Mouse (Mus musculus) kidney, embryonic 14.5 days (tissue): ENCODE measurements at regions not wholly inside any gene's neighbourhood (a gene's known extent, or its start where the extent isn't known, plus 50 kb on each side); places are given as distances from the start of the nearest gene placed in this dataset.

Experiments used
- ATAC-seq: fragments of 200-750 bp; cut with Nextera tagmentation; 2 replicates; pipeline ENCODE4 v1.8.0; 2017; ENCODE audit warnings: moderate number of reproducible peaks, mild to moderate bottlenecking, moderate TSS enrichment, moderate library complexity; ENCODE audit not compliant: low FRiP score, low TSS enrichment
- H3K27ac ChIP-seq: fragments of 300-500 bp; sonication (generic); 2 replicates; pipeline ENCODE4 v1.5.1; 2014; ENCODE audit warnings: low read depth, mild to moderate bottlenecking, low read length, moderate library complexity, mixed read lengths
- H3K27me3 ChIP-seq: fragments of 300-500 bp; sonication (generic); 2 replicates; pipeline ENCODE4 v1.6.1; 2014; ENCODE audit warnings: mild to moderate bottlenecking, low read length; ENCODE audit not compliant: control insufficient read depth, insufficient read depth
- H3K36me3 ChIP-seq: fragments of 300-500 bp; sonication (generic); 2 replicates; pipeline ENCODE4 v1.6.1; 2014; ENCODE audit warnings: low read length, mixed read lengths; ENCODE audit not compliant: control insufficient read depth, insufficient read depth
- H3K4me1 ChIP-seq: fragments of 300-500 bp; sonication (generic); 2 replicates; pipeline ENCODE4 v1.6.1; 2014; ENCODE audit warnings: low read length, mixed read lengths; ENCODE audit not compliant: control insufficient read depth, insufficient read depth
- H3K4me2 ChIP-seq: fragments of 300-500 bp; sonication (generic); replicated peaks from 2 replicates; pipeline ENCODE4 v1.6.1; 2014; ENCODE audit warnings: low read depth, mild to moderate bottlenecking, low read length
- H3K4me3 ChIP-seq: fragments of 300-500 bp; sonication (generic); 2 replicates; pipeline ENCODE4 v1.5.1; 2014; ENCODE audit warnings: mild to moderate bottlenecking, low read length
- H3K9ac ChIP-seq: fragments of 300-500 bp; sonication (generic); 2 replicates; pipeline ENCODE4 v1.6.1; 2014; ENCODE audit warnings: low read depth, mild to moderate bottlenecking, low read length, moderate library complexity
- H3K9me3 ChIP-seq: fragments of 300-500 bp; sonication (generic); 2 replicates; pipeline ENCODE4 v1.6.1; 2016; ENCODE audit warnings: low read length; ENCODE audit not compliant: control insufficient read depth
- WGBS: fragments of 180-500 bp; shearing (Covaris S2); extraction: QIAGEN DNeasy Blood & Tissue Kit; methylation state at CpG from one replicate; pipeline ENCODE4 v1.1.7; 2014; 5-methylcytosine and 5-hydroxymethylcytosine counted together

DNA sequence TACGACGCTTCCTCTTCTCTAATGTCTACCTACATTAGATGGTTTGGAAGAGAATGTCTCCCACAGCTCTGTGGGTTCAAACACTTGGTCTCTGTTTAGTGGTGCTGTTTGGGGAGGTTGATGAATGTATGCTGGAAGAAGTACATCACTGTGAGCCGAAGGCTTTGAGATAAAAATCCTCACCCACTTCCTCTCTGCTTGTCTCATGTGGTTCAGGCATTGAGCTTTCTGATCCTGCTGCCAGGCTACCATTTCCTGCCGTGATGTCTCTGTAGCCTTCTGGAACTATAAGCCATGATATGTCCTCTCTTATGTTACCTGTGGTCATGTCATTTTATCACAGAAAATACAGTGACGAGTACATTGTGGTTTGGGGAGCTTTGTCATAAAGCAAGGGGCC is 122.5 kb upstream of the Cdh5 start:
- 79% methylated on average over 5 of the region's 5 CpGs for WGBS
- Histone ChIP-seq H3K9me3 (no peaks in the 10 kb centered on the region), H3K9ac (no peak overlapping the region), H3K27me3 (no peaks in the 10 kb centered on the region), H3K4me3 (no peak overlapping the region), H3K36me3 (no peaks in the 10 kb centered on the region), H3K4me1 (no peaks in the 10 kb centered on the region), H3K4me2 (no peak overlapping the region), H3K27ac (no peak overlapping the region)
- ATAC-seq: no peak

DNA sequence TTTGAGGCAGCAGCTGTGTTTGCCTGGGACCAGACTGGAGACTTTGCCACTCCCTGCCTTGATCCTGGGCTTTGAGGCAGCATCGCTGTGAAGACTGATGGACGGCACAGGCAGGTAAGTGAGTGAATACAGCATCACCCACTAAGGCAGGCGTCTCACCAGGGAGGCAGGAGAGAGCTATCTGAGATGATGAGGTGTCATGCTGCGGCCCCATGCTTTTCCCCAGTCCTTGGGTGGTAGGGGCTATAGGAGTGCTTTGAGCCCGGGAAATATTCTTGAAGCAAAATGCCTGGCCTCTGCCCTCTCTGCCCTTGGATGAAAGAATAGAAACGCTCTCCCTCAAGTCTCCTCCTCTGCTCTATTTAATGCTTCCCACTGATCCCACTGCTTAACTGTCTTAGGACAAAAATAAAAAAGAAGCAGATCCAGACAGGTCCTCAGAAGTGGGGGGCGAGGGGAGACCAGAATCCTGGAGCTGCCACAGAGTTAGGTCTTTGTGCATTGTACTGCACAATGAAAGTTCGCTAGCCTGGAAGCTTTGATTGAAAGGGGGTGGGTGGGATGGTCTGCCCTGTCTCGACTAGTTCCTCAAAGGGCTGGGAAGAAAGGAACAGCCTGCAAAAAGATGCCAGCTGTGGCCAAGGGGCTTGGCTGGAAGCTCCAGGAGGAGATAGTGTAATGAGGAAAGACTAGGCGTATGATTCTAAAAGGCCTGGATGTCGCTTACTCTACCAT is 117.4 kb upstream of the Cdh5 start:
- no peak for ATAC-seq
- H3K4me1 ChIP-seq: no peaks in the 10 kb centered on the region
- H3K4me2 ChIP-seq: no peak overlapping the region
- no peak overlapping the region for H3K27ac ChIP-seq
- H3K9ac ChIP-seq: no peak overlapping the region
- no peaks in the 10 kb centered on the region for H3K27me3 ChIP-seq
- H3K9me3 ChIP-seq: no peaks in the 10 kb centered on the region
- 77% methylated on average over 11 of the region's 11 CpGs for WGBS
- H3K36me3 ChIP-seq: no peaks in the 10 kb centered on the region
- H3K4me3 ChIP-seq: no peak overlapping the region

DNA sequence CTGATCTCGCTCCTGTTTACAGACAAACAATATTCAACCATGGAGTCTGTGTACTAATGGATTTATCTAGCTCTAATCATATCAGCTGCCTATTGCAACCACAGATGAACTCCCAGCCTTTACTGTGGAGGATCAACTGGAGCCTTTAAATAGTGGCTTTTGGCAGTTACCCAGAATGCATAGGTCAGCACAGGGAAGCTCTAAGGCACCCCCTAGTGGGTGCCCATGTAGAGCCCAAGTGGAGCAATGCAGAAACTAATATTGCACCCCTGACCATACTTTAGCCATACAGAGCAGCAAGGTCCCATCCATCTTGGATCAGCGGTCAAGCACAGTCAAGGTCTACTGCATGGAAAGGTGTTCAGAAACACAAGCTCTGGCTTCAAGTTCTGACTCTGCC is 115.8 kb upstream of the Cdh5 start:
- no peak overlapping the region for H3K4me3 ChIP-seq
- H3K9me3 ChIP-seq: no peaks in the 10 kb centered on the region
- H3K9ac ChIP-seq: no peak overlapping the region
- H3K27ac ChIP-seq: no peak overlapping the region
- no peak overlapping the region for H3K4me2 ChIP-seq
- ATAC-seq: no peak
- H3K27me3 ChIP-seq: no peaks in the 10 kb centered on the region
- H3K36me3 ChIP-seq: no peaks in the 10 kb centered on the region
- no peaks in the 10 kb centered on the region for H3K4me1 ChIP-seq
- WGBS: 90% methylated on average over 2 of the region's 2 CpGs

DNA sequence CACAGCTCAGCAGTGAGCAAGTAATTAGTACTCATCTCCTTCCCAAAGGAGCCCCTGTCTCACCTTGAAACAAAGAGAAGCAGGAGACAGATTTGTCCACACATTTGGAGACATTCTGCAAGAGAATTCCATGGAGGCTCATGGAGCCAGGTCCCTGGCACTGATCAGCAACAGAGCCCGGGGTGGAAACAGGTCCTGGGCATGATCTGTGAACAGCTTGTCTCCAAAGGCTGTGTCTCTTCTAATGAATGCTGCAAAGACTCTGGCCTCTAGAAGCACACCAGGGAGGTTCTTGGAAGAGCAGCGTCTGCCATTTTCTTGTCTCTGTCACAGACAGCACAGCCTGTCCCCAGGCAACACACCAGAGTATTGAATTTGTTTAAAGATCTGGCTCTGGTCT is 107.5 kb upstream of the Cdh5 start:
- Histone ChIP-seq H3K4me2 (no peak overlapping the region), H3K27ac (no peak overlapping the region), H3K9me3 (no peaks in the 10 kb centered on the region), H3K9ac (no peak overlapping the region), H3K4me3 (no peak overlapping the region), H3K27me3 (no peaks in the 10 kb centered on the region), H3K4me1 (no peaks in the 10 kb centered on the region), H3K36me3 (no peaks in the 10 kb centered on the region)
- ATAC-seq: no peak
- 91% methylated on average over 2 of the region's 2 CpGs for WGBS

DNA sequence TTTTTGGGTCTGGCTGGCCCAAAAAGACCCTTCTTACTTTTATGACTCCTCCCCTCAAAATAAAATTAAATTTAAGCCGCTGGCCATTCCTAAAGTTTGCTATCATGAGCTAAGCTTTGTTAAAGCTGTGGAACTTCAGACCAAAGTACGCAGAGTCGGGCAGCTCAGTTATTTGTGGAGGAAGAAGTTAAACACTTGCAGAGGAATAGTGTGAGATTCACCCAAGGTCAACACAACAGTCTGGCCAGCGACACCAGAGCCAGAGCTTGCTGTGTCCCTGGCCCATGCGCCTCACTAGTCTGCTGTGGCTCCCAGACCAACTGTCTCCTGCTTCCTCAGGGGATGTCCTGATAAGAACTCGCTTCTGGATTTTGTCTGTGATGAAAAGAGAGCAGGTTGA is 103.3 kb upstream of the Cdh5 start:
- H3K9me3 ChIP-seq: no peaks in the 10 kb centered on the region

DNA sequence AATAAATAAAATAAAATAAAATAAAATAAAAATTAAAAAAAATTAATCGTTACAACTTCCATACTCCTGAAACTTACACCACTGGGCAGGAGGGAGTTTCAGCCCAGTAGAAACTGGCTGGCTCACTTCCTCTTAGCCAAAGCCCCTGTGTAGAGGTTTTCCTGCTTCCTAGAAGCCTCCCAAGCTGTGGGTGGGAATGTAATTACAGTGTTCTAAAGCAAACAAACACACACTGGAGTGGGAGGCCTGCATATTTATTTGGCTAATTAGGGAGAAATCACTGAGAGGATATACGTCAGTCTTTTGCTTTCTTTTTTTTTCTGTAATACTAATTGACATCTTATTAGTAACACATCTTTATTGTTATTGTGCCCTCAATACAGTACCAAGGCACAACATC is 94.2 kb upstream of the Cdh5 start:
- no peak for ATAC-seq
- Histone ChIP-seq H3K4me1 (no peaks in the 10 kb centered on the region), H3K27ac (no peak overlapping the region), H3K9ac (no peak overlapping the region), H3K4me3 (no peak overlapping the region), H3K4me2 (no peak overlapping the region), H3K36me3 (no peaks in the 10 kb centered on the region), H3K27me3 (no peaks in the 10 kb centered on the region), H3K9me3 (no peaks in the 10 kb centered on the region)
- 68% methylated on average over 2 of the region's 2 CpGs for WGBS

More for the DNA sequence above, 103.3 kb upstream of the Cdh5 start:
- Histone ChIP-seq H3K36me3 (no peaks in the 10 kb centered on the region), H3K4me2 (no peak overlapping the region), H3K27me3 (no peaks in the 10 kb centered on the region), H3K4me1 (no peaks in the 10 kb centered on the region), H3K9ac (no peak overlapping the region), H3K4me3 (no peak overlapping the region), H3K27ac (no peak overlapping the region)
- no peak for ATAC-seq
- 87% methylated on average over 6 of the region's 6 CpGs for WGBS

DNA sequence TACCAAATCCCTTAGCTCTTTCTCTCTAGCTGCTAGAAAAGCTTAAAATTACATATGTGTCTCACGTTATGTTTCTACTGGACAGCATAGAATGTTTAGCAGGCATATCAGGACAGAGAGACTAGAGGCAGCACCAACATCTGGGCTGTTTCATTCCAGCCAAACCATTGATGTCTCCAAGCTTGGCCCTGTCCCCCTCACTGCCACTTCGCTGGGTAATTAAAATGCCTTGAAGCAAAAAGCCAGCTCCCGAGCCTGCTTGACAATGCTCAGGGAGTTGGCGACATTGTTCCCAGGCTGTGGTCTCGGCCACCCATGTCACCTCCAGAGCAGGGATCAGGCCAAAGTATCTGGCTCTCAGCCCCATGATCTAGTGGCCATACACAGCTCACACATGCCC is 92.7 kb upstream of the Cdh5 start:
- Histone ChIP-seq H3K4me3 (no peak overlapping the region), H3K9me3 (no peaks in the 10 kb centered on the region), H3K4me1 (no peaks in the 10 kb centered on the region), H3K27me3 (no peaks in the 10 kb centered on the region), H3K9ac (no peak overlapping the region), H3K36me3 (no peaks in the 10 kb centered on the region), H3K4me2 (no peak overlapping the region), H3K27ac (no peak overlapping the region)
- no peak for ATAC-seq
- WGBS: 42% methylated on average over 5 of the region's 5 CpGs

DNA sequence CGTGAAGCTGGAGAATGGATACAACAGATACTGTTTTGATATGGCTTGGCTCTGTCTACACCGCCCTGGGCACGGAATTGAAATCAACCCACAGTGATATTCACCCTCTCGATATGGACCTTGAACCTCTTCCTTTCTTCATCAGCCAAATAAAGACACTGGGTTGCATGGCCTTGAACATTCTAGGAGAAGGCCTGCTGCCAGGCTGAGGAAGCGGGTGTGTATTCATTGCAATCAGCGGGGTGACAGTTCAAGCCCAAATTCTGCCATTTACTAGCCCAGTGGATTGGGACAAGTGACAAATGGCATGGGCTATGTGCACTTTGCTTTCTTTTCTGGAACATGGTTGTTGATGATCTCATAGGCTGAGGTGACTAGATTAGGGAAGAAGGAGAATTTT is 92.1 kb upstream of the Cdh5 start:
- Histone ChIP-seq H3K9me3 (no peaks in the 10 kb centered on the region), H3K27ac (no peak overlapping the region), H3K4me3 (no peak overlapping the region), H3K4me2 (no peak overlapping the region), H3K9ac (no peak overlapping the region), H3K36me3 (no peaks in the 10 kb centered on the region), H3K4me1 (no peaks in the 10 kb centered on the region), H3K27me3 (no peaks in the 10 kb centered on the region)
- no peak for ATAC-seq
- WGBS: 92% methylated on average over 6 of the region's 6 CpGs

DNA sequence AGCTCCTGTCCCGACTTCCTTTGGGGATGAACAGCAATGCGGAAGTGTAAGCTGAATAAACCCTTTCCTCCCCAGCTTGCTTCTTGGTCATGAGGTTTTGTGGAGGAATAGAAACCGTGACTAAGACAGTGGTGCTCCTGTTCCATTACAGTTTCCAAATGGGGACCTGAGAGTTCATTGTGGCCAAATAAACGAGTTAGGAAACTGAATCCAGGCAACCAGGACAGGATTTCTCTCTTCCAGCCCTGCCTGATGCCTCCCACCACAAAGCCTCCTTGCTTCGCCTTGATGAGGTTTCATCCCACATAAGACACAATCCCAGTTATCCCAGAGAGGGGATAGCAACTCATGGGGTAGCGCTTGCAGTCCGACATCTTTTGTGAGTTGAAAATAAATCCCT is 79.2 kb upstream of the Cdh5 start:
- Histone ChIP-seq H3K4me1 (no peaks in the 10 kb centered on the region), H3K36me3 (no peaks in the 10 kb centered on the region), H3K9ac (no peak overlapping the region), H3K4me2 (no peak overlapping the region), H3K9me3 (no peaks in the 10 kb centered on the region), H3K27ac (no peak overlapping the region; the same call in 1 of the 2 replicates), H3K4me3 (no peak overlapping the region), H3K27me3 (no peaks in the 10 kb centered on the region)
- ATAC-seq: no peak
- WGBS: 67% methylated on average over 7 of the region's 7 CpGs
